Mouse (Mus musculus) stomach, embryonic 15.5 days (tissue): Measurements from ENCODE around the gene Ick. TPM values are rescaled to one million over a fixed set of nuclear protein-coding genes. Genes with fewer than 3 reads are reported as not detected.
"Not testable (repeated sequence)": the region's sequence is repeated elsewhere in the genome, so short reads cannot be mapped to it uniquely, and the experiment has no call there.

Experiments
- ATAC-seq: fragments of 200-750 bp; cut with Nextera tagmentation; 2 replicates; pipeline ENCODE4 v1.8.0; 2017; ENCODE audit warnings: low read depth, moderate number of reproducible peaks, moderate TSS enrichment; ENCODE audit not compliant: insufficient read depth, low FRiP score
- H3K27ac ChIP-seq: fragments of 300-500 bp; sonication (generic); 2 replicates; pipeline ENCODE4 v1.5.1; 2015; ENCODE audit warnings: mild to moderate bottlenecking, inconsistent platforms
- H3K27me3 ChIP-seq: fragments of 300-500 bp; sonication (generic); replicated peaks from 2 replicates; pipeline ENCODE4 v1.6.1; 2015; ENCODE audit warnings: inconsistent platforms
- H3K36me3 ChIP-seq: fragments of 300-500 bp; sonication (generic); 2 replicates; pipeline ENCODE4 v1.6.1; 2015; ENCODE audit warnings: inconsistent platforms
- H3K4me1 ChIP-seq: fragments of 300-500 bp; sonication (generic); 2 replicates; pipeline ENCODE4 v1.6.1; 2015; ENCODE audit warnings: inconsistent platforms
- H3K4me2 ChIP-seq: fragments of 300-500 bp; sonication (generic); 2 replicates; pipeline ENCODE4 v1.6.1; 2015; ENCODE audit warnings: mild to moderate bottlenecking, inconsistent platforms
- H3K4me3 ChIP-seq: fragments of 300-500 bp; sonication (generic); replicated peaks from 2 replicates; pipeline ENCODE4 v1.5.1; 2015; ENCODE audit warnings: inconsistent platforms
- H3K9ac ChIP-seq: fragments of 300-500 bp; sonication (generic); 2 replicates; pipeline ENCODE4 v1.6.1; 2015; ENCODE audit warnings: inconsistent platforms
- H3K9me3 ChIP-seq: fragments of 300-500 bp; sonication (generic); 2 replicates; pipeline ENCODE4 v1.6.1; 2016; ENCODE audit warnings: inconsistent platforms
- WGBS: fragments of 180-500 bp; shearing (Covaris S2); methylation state at CpG from one replicate; pipeline ENCODE4 v1.1.7; 2015; 5-methylcytosine and 5-hydroxymethylcytosine counted together
- polyA plus RNA-seq: library from polyadenylated mRNA; unstranded; fragments of >200 nt; fragmentation: Nextera tagmentation; extraction: Ambion mirVana; gene quantifications from 2 replicates; pipeline ENCODE4 v1.2.1, GENCODE M21; 2015

Gene Ick
- polyA plus RNA-seq, 1 experiment from 2014 or later = 20.8 TPM

- 85% methylated on average over 7 of the region's 7 CpGs for WGBS
- H3K4me3 ChIP-seq = no peak overlapping the region
- no peak overlapping the region for H3K4me2 ChIP-seq
- H3K9me3 ChIP-seq = no peaks in the 10 kb centered on the region
- peaks cover 6% of the 10 kb centered on the region for H3K4me1 ChIP-seq
- no peaks in the 10 kb centered on the region for H3K36me3 ChIP-seq
- ATAC-seq = no peak
- no peaks in the 10 kb centered on the region for H3K27me3 ChIP-seq
- no peak overlapping the region for H3K9ac ChIP-seq
- H3K27ac ChIP-seq = no peak overlapping the region
Observed at GRCm38 (mm10) chr9:78122939-78123712, 14.1 kb downstream of the Ick start.

DNA sequence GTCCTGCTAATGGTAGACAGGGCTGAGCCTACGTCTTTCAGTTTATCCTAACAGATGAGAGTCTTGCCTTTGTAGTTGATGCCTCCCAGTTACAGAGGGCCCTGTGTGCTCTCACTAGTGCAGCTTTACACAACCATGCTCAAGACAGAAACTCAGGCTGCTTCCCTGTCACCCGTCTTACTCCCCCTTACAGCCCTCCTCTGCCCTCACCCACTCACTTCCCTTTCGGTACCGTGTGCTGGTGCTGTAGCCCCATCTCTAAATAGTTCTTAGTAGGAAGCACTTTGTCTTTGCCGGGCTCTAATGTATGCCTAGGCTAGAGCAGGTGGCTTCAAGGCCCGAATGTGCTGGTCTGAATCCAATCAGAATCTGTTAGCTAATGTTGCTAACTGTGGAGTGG, 15.3 kb downstream of the Ick start:
- no peak for ATAC-seq
- 76% methylated on average over 6 of the region's 6 CpGs for WGBS

DNA sequence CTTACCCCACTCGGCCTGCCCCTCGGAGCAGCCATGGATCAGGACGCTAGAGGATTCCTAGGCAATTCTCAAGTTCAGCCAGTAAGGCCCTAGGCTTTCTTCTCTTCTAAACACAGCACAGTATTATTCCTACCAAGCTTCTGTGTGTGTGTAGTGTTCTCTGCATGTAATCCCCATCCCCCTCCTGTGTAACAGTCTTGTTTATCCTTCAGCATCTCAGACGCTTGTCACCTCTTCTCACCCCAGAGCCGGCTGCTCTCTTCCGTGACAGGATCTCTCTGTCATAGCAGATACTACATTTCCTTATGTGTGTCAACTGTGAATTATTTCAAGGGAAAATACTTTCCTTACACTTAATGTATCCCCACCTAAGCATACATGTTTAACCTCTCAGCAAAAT, 17.0 kb downstream of the Ick start:
- peaks cover 6% of the 10 kb centered on the region for H3K4me1 ChIP-seq
- no peak overlapping the region for H3K4me2 ChIP-seq
- no peak for ATAC-seq
- H3K36me3 ChIP-seq = peaks cover 7% of the 10 kb centered on the region; the same call in 1 of the 2 replicates
- H3K4me3 ChIP-seq = no peak overlapping the region
- H3K27me3 ChIP-seq = no peaks in the 10 kb centered on the region
- 50% methylated on average over 6 of the region's 6 CpGs for WGBS
- H3K9me3 ChIP-seq = no peaks in the 10 kb centered on the region
- H3K9ac ChIP-seq = no peak overlapping the region
- H3K27ac ChIP-seq = peak overlapping the region; percentile 51; the same call in 1 of the 2 replicates

More for the DNA sequence above, 15.3 kb downstream of the Ick start:
- no peak overlapping the region for H3K4me2 ChIP-seq
- H3K36me3 ChIP-seq = no peaks in the 10 kb centered on the region
- H3K9ac ChIP-seq = no peak overlapping the region
- no peak overlapping the region for H3K27ac ChIP-seq
- no peaks in the 10 kb centered on the region for H3K9me3 ChIP-seq
- H3K4me1 ChIP-seq = peaks cover 6% of the 10 kb centered on the region
- H3K27me3 ChIP-seq = no peaks in the 10 kb centered on the region
- H3K4me3 ChIP-seq = no peak overlapping the region

GRCm38 (mm10) chr9:78126643-78127042, 17.7 kb downstream of the Ick start:
- H3K9ac ChIP-seq = no peak overlapping the region
- peak overlapping the region; percentile 51; the same call in 1 of the 2 replicates for H3K27ac ChIP-seq
- ATAC-seq = no peak
- peaks cover 6% of the 10 kb centered on the region for H3K4me1 ChIP-seq
- H3K4me2 ChIP-seq = no peak overlapping the region
- H3K27me3 ChIP-seq = no peaks in the 10 kb centered on the region
- 43% methylated on average over 10 of the region's 10 CpGs for WGBS
- no peak overlapping the region for H3K4me3 ChIP-seq
- peaks cover 7% of the 10 kb centered on the region; the same call in 1 of the 2 replicates for H3K36me3 ChIP-seq
- no peaks in the 10 kb centered on the region for H3K9me3 ChIP-seq

DNA sequence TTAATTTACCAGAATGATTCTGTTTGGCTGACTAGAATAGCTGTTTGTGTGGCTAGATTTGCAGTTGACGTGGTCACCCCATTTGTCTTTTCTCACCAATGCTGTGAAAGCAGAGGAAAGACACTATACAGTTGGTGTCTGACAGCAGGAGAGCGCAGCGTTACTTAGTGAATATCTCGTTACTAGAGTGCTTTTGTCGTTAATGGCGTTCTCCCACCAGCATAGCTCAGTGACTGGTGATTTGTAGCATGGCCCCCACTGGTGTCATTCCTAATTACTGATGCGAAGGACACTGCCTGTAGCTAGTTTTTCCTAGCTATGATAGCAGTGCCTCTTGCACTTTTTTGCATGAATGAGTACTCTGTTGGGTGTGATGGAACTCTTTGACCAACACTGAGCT, 26.7 kb downstream of the Ick start:
- no peak overlapping the region for H3K4me3 ChIP-seq
- WGBS = 81% methylated on average over 7 of the region's 7 CpGs
- H3K36me3 ChIP-seq = peaks cover 5% of the 10 kb centered on the region; the same call in 1 of the 2 replicates
- H3K4me1 ChIP-seq = no peaks in the 10 kb centered on the region
- no peak overlapping the region for H3K4me2 ChIP-seq
- no peak overlapping the region for H3K9ac ChIP-seq
- H3K9me3 ChIP-seq = no peaks in the 10 kb centered on the region
- no peak overlapping the region for H3K27ac ChIP-seq
- no peaks in the 10 kb centered on the region for H3K27me3 ChIP-seq
- no peak for ATAC-seq

GRCm38 (mm10) chr9:78138044-78138676, 29.2 kb downstream of the Ick start:
- Histone ChIP-seq H3K4me3 (no peak overlapping the region), H3K4me2 (no peak overlapping the region), H3K9ac (no peak overlapping the region), H3K4me1 (no peaks in the 10 kb centered on the region), H3K27me3 (no peaks in the 10 kb centered on the region), H3K27ac (no peak overlapping the region), H3K9me3 (no peaks in the 10 kb centered on the region), H3K36me3 (peaks cover 23% of the 10 kb centered on the region)
- no peak for ATAC-seq
- WGBS = 89% methylated on average over 9 of the region's 9 CpGs

DNA sequence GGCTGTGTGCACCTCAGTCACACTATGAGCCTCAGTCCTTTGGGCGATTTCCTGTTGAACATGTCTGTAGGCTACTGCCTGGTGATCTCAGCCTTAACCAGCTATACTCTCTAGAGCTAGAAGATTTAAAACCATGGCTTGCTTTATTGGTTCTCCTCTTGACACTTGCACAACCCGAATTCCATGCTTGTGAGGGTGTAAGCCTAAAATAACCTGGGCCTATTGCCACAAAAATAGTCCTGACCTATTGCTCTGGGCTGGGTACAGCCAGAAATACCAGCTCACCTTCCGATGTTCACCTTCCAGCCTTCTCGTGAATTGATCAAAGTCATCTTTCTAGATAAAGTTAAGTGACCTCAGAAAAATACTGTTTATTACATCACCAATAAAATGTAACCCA, 30.5 kb downstream of the Ick start:
- H3K4me2 ChIP-seq = no peak overlapping the region
- no peak for ATAC-seq
- H3K9me3 ChIP-seq = no peaks in the 10 kb centered on the region
- H3K9ac ChIP-seq = no peak overlapping the region
- H3K4me3 ChIP-seq = no peak overlapping the region
- H3K36me3 ChIP-seq = peaks cover 24% of the 10 kb centered on the region
- H3K4me1 ChIP-seq = no peaks in the 10 kb centered on the region
- no peak overlapping the region for H3K27ac ChIP-seq
- 86% methylated on average over 4 of the region's 4 CpGs for WGBS
- no peaks in the 10 kb centered on the region for H3K27me3 ChIP-seq

DNA sequence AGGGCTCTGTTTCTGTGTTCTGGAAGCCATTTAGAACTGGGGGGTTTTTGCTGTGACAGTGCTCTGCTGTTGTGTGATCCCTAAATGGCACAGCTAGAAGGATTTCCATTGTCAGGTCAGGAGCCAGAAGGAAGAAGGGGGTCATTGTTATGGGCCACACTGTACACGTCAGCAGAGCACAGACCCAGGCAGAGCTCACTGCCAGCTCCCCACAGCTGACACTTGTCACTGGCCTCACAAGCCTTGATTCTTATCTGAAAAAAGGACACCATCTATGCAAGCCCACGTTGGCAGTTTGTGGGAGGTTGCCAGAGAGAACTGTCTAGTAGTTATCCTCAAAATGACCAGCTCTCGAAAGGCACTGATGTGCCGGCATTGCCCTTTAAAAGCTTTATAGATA, 37.1 kb downstream of the Ick start:
- H3K4me3 ChIP-seq = no peak overlapping the region
- 69% methylated on average over 4 of the region's 4 CpGs for WGBS
- H3K27me3 ChIP-seq = no peaks in the 10 kb centered on the region
- ATAC-seq = 0 out of 2 replicates have a peak, but pooled peaks have one; percentile 20
- no peak overlapping the region for H3K9ac ChIP-seq
- no peak overlapping the region for H3K27ac ChIP-seq
- no peak overlapping the region for H3K4me2 ChIP-seq
- H3K9me3 ChIP-seq = no peaks in the 10 kb centered on the region
- H3K36me3 ChIP-seq = peaks cover 17% of the 10 kb centered on the region
- no peaks in the 10 kb centered on the region for H3K4me1 ChIP-seq

- Histone ChIP-seq H3K27ac (no peak overlapping the region), H3K9ac (no peak overlapping the region), H3K4me1 (no peaks in the 10 kb centered on the region), H3K9me3 (no peaks in the 10 kb centered on the region), H3K36me3 (peaks cover 15% of the 10 kb centered on the region), H3K4me3 (no peak overlapping the region), H3K27me3 (no peaks in the 10 kb centered on the region), H3K4me2 (no peak overlapping the region)
- no peak for ATAC-seq
- 79% methylated on average over 6 of the region's 6 CpGs for WGBS
Observed at GRCm38 (mm10) chr9:78146627-78147026, 37.6 kb downstream of the Ick start.

DNA sequence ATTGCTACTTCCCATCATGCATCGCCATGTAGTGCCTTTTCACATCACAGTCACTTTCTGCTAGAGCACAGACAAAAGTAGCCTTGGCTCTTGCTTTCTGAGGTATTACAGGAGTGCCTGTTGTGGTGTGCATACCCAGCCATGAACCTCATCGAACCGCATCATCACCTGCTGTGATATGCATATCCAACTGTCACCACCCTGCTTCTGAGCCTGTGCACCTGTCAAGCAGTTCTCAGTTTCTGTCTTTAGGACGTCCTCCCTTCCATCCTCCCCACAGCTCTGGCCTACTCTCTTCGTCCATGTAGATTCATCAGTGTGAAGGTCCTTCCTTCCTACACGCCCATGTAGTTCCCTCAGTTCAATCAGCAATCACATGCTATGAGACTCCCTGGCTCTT, 39.2 kb downstream of the Ick start:
- Histone ChIP-seq H3K27ac (no peak overlapping the region), H3K4me3 (no peak overlapping the region), H3K36me3 (peaks cover 4% of the 10 kb centered on the region; the same call in 1 of the 2 replicates), H3K4me2 (no peak overlapping the region), H3K9me3 (no peaks in the 10 kb centered on the region), H3K4me1 (no peaks in the 10 kb centered on the region), H3K9ac (no peak overlapping the region), H3K27me3 (no peaks in the 10 kb centered on the region)
- 86% methylated on average over 6 of the region's 6 CpGs for WGBS
- no peak for ATAC-seq

DNA sequence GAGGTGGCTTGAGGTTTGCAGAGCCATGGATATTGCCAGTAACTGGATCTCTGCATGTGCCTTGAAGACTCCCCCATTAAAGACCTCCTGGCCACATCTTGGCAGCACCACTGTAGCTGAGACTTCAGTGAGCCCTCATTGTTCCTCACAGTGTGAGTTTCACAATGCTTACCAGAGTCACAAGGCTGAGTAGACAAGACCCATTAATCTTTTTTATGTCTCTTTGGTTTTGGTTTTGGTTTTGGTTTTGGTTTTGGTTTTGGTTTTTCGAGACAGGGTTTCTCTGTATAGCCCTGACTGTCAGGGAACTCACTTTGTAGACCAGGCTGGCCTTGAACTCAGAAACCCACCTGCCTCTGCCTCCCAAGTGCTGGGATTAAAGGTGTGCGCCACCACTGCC, 40.8 kb downstream of the Ick start:
- not testable (repeated sequence) for H3K4me1 ChIP-seq, H3K4me2 ChIP-seq, H3K9ac ChIP-seq, H3K27me3 ChIP-seq, H3K4me3 ChIP-seq, H3K27ac ChIP-seq, H3K36me3 ChIP-seq, ATAC-seq, H3K9me3 ChIP-seq
- WGBS = 97% methylated on average over 2 of the region's 2 CpGs

- H3K4me2 ChIP-seq = no peak overlapping the region
Observed at GRCm38 (mm10) chr9:78154211-78154977, 45.4 kb downstream of the Ick start.

More at GRCm38 (mm10) chr9:78154211-78154977, 45.4 kb downstream of the Ick start:
- H3K9me3 ChIP-seq = no peaks in the 10 kb centered on the region
- H3K4me3 ChIP-seq = no peak overlapping the region
- no peaks in the 10 kb centered on the region for H3K4me1 ChIP-seq
- ATAC-seq = no peak
- H3K27me3 ChIP-seq = no peaks in the 10 kb centered on the region
- H3K36me3 ChIP-seq = peaks cover 12% of the 10 kb centered on the region; the same call in 1 of the 2 replicates
- H3K9ac ChIP-seq = no peak overlapping the region
- WGBS = 70% methylated on average over 11 of the region's 11 CpGs
- no peak overlapping the region for H3K27ac ChIP-seq
